Mouse (Mus musculus) megakaryocyte, embryonic 14.5 days (primary cell): ENCODE results near the gene Fam83e.

Experiments used
- FLI1 ChIP-seq: IDR thresholded peaks from 2 replicates; pipeline ENCODE4 v1.6.1; 2012; ENCODE audit warnings: low read length, inconsistent platforms, mixed read lengths
- GATA1 ChIP-seq: IDR thresholded peaks from 3 replicates; pipeline ENCODE4 v1.6.1; 2012; ENCODE audit warnings: mixed read lengths, low read length, inconsistent platforms, borderline replicate concordance

GRCm38 (mm10) chr7:45715090-45715708, 5.8 kb upstream of the Fam83e start, which contains the start of gene Rpl18:
- TF ChIP-seq GATA1 (no peak; the same call in 2 of the 3 replicates), FLI1 (no peak)
